Mouse (Mus musculus) lung, adult 2 months (tissue): ENCODE results near the gene Ganab.

ENCODE experiments used
- CTCF ChIP-seq: fragments of 200-500 bp; IDR thresholded peaks from 2 replicates; pipeline ENCODE4 v1.5.1; 2011; ENCODE audit warnings: mild to moderate bottlenecking, low read length, control low read depth; ENCODE audit not compliant: insufficient read depth
- POLR2A ChIP-seq: fragments of 200-500 bp; IDR thresholded peaks from 2 replicates; pipeline ENCODE4 v1.6.1; 2011; ENCODE audit warnings: low read depth, mild to moderate bottlenecking, control low read depth, low read length, borderline replicate concordance; ENCODE audit errors: extremely low read depth

GRCm38 (mm10) chr19:8965771-8966170 is 67.9 kb downstream of the Ganab start:
- TF ChIP-seq POLR2A (no peak), CTCF (no peak)
